Mouse (Mus musculus) spleen, adult 2 months (tissue): ENCODE data around the gene Kif1c.

Experiments
- CTCF ChIP-seq: fragments of 200-500 bp; IDR thresholded peaks from 2 replicates; pipeline ENCODE4 v1.5.1; 2011; ENCODE audit warnings: mild to moderate bottlenecking, inconsistent platforms; ENCODE audit not compliant: insufficient read depth, insufficient read length, insufficient replicate concordance; ENCODE audit errors: extremely low read depth
- POLR2A ChIP-seq: fragments of 200-500 bp; IDR thresholded peaks from 2 replicates; pipeline ENCODE4 v1.6.1; 2011; ENCODE audit warnings: low read depth, low read length, inconsistent platforms

- TF ChIP-seq POLR2A (no peak), CTCF (no peak)
These were observed 10.7 kb downstream of the Kif1c start for GRCm38 (mm10) chr11:70711026-70711425.
